Mouse (Mus musculus) E14TG2a.4 (cell line): ENCODE data around the gene Cyp4f37.
"Not testable (repeated sequence)": the region's sequence is repeated elsewhere in the genome, so short reads cannot be mapped to it uniquely, and the experiment has no call there.

Experiments
- CTCF ChIP-seq: conservative IDR thresholded peaks from 2 replicates; pipeline ENCODE4 v1.5.1; 2014; ENCODE audit warnings: low read length
- POU5F1 ChIP-seq: IDR thresholded peaks from 2 replicates; pipeline ENCODE4 v1.6.1; 2014; ENCODE audit warnings: low read length, borderline replicate concordance

GRCm38 (mm10) chr17:32573286-32573685 is 47.8 kb upstream of the Cyp4f37 start:
- TF ChIP-seq CTCF, POU5F1: not testable (repeated sequence)
